Mouse (Mus musculus) embryonic fibroblast, embryonic 13.5 days (primary cell): ENCODE data around the gene Sh2d3c.

Experiments
- CTCF ChIP-seq: IDR thresholded peaks from 2 replicates; pipeline ENCODE4 v1.5.1; 2011; ENCODE audit warnings: mild to moderate bottlenecking, control low read depth, low read length, moderate library complexity, borderline replicate concordance; ENCODE audit not compliant: insufficient read depth
- POLR2A ChIP-seq: IDR thresholded peaks from 2 replicates; pipeline ENCODE4 v1.6.1; 2011; ENCODE audit warnings: low read depth, mild to moderate bottlenecking, control low read depth, low read length, moderate library complexity

DNA sequence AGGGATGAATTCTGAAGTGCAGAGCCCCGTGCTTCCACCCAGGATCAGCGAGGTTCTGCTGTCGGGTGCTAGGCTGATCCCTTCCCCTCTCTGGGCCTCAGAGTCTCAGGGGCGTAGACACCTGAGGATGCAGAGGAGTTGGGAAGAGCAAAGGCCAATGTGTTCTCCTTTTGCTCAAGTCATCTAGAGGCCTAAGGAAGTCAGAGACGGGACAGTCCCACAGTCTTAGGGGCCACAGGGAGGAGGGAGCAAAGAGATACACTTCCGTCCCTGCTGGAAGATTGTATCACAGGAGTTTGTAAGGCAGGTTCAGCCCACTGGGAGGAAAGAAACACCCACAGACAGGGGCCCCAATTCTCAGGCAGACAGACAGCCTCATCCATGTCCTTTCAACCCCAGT, 1.2 kb downstream of the Sh2d3c start:
- no peak for TF ChIP-seq CTCF
- TF ChIP-seq POLR2A: no peak
